Mouse (Mus musculus): Measurements from ENCODE around the gene Zranb2. TPM values are rescaled to one million over a fixed set of nuclear protein-coding genes. Genes with fewer than 3 reads are reported as not detected.

The Zranb2 gene
- polyA plus RNA-seq, 1 experiment from 2014 or later = 129 TPM

DNA sequence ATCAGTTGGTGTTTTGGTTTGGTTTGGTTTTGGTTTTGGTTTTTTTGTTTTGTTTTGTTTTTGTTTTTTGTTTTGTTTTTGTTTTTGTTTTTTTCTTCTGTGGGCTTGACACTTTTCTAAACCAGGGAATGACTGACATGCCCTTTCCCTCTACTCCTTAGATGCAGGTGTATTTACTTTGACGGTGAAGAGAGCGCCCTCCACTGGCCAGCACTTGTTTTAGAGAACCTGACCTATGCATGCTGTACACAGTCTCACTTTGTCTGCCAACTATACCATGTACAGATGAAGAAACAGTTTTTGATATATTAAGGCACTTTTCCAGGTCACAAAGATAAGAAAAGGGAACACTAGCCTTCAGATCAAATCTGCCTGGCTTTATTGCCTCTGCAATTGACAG, 47.8 kb downstream of the Zranb2 start:
- ATAC-seq (ENCODE audit: low FRiP score, low read depth) = no peak
- 21% methylated on average over 2 of the region's 2 CpGs for WGBS
- Histone ChIP-seq H3K36me3 (no peaks in the 10 kb centered on the region), H3K27ac (replicated peaks) (no peak overlapping the region), H3K4me2 (replicated peaks) (no peak overlapping the region), H3K4me1 (peaks cover 7% of the 10 kb centered on the region), H3K9me3 (no peaks in the 10 kb centered on the region), H3K9ac (replicated peaks) (no peak overlapping the region), H3K27me3 (no peaks in the 10 kb centered on the region), H3K4me3 (no peak overlapping the region)

- WGBS = 39% methylated on average over 5 of the region's 5 CpGs
- Histone ChIP-seq H3K27me3 (no peaks in the 10 kb centered on the region), H3K27ac (replicated peaks) (no peak overlapping the region), H3K4me2 (replicated peaks) (no peak overlapping the region), H3K9me3 (no peaks in the 10 kb centered on the region), H3K9ac (replicated peaks) (no peak overlapping the region), H3K4me3 (no peak overlapping the region), H3K36me3 (no peaks in the 10 kb centered on the region), H3K4me1 (peaks cover 7% of the 10 kb centered on the region)
- ATAC-seq (ENCODE audit: low FRiP score, low read depth) = peak; percentile 62
These were observed 48.9 kb downstream of the Zranb2 start for GRCm38 (mm10) chr3:157582626-157583405.

GRCm38 (mm10) chr3:157597837-157598379, 63.9 kb downstream of the Zranb2 start:
- no peaks in the 10 kb centered on the region for H3K36me3 ChIP-seq
- no peaks in the 10 kb centered on the region for H3K27me3 ChIP-seq
- 87% methylated on average over 7 of the region's 7 CpGs for WGBS
- H3K9me3 ChIP-seq = no peaks in the 10 kb centered on the region
- H3K4me1 ChIP-seq = no peaks in the 10 kb centered on the region
- H3K4me3 ChIP-seq = no peak overlapping the region
- no peak overlapping the region for H3K9ac ChIP-seq (replicated peaks)
- H3K4me2 ChIP-seq (replicated peaks) = no peak overlapping the region
- no peak overlapping the region for H3K27ac ChIP-seq (replicated peaks)
- ATAC-seq (ENCODE audit: low FRiP score, low read depth) = no peak

MicroRNAs encoded within 50 kb of the gene (microRNA counts, 519-probe panel; counts per million panel counts)
- microRNA mmu-miR-186 = not detected

Small RNAs within 50 kb of the gene (microRNA-seq; reads per million reads assigned to microRNA genes)
- gene Mir186 = 704 reads per million, percentile 74 among the genes with 10 or more reads in this experiment

Other genes starting within 250 kb of the Zranb2 start
- 1.6 and 2.7 TPM in 2 replicates for gene Ptger3, start 32.7 kb downstream of the Zranb2 start, polyA plus RNA-seq (2016; fragmentation: Nextera tagmentation; extraction: Ambion mirVana)

All from midbrain, embryonic 12.5 days (tissue).